22 mouse cellular contexts compared by ENCODE assay signal in genomic region chr17:87197434-87197833, GRCm38 (mm10).
DNase-seq lines count a peak whose midpoint lies in the region; ATAC-seq and TF ChIP-seq lines count a peak whose summit lies in the region.
"Had no signal": no experiment of that assay in that cellular context is flagged by ENCODE, and none has a peak within 500 bp of the region (broad histone marks: within the 10 kb centered on the region; RNA-seq: fewer than 3 reads in every experiment).

No protein-coding gene starts in this region.

- 95% methylated on average over 4 of the region's 4 CpGs for WGBS in midbrain, embryonic 11.5 days
- WGBS in midbrain, embryonic 10.5 days, result 93% methylated on average over 4 of the region's 4 CpGs

- TF ChIP-seq CTCF in MEL (IDR thresholded peaks at IDR 0.05 in 2 of 3, conservative IDR thresholded peaks at IDR 0.05 in 1 of 3; ENCODE audit: control insufficient read depth in 1 of 3, insufficient read depth in 1 of 3, low read depth in 2 of 3, low read length in 3 of 3, poor library complexity in 1 of 3, severe bottlenecking in 1 of 3), result no peak

- H3K27me3 ChIP-seq in midbrain, embryonic 11.5 days (ENCODE audit: control insufficient read depth, insufficient read depth, low read length), result no peaks in the 10 kb centered on the region
- no peaks in the 10 kb centered on the region for H3K27me3 ChIP-seq in midbrain, embryonic 10.5 days (ENCODE audit: low read depth, poor library complexity, severe bottlenecking)
- H3K27me3 ChIP-seq in MEL (ENCODE audit: control insufficient read depth in 1 of 2, insufficient read depth in 2 of 2, low read length in 2 of 2), result peaks cover 1 to 4% of the 10 kb centered on the region in 2 experiments; a peak in 3 of 4 replicates
- H3K27me3 ChIP-seq: CH12.LX, Patski had no signal

- no peaks in the 10 kb centered on the region for H3K79me2 ChIP-seq in MEL (ENCODE audit: control insufficient read depth, insufficient read depth, low read length, poor library complexity)

- no peaks in the 10 kb centered on the region; the same call in 1 of the 2 replicates for H3K4me1 ChIP-seq in midbrain, embryonic 11.5 days (ENCODE audit: control insufficient read depth, insufficient read depth, low read length)
- peaks cover 20% of the 10 kb centered on the region for H3K4me1 ChIP-seq in midbrain, embryonic 10.5 days
- H3K4me1 ChIP-seq in MEL (ENCODE audit: control insufficient read depth in 1 of 2, insufficient read depth in 2 of 2, low read length in 2 of 2), result peaks cover 2 to 7% of the 10 kb centered on the region in 2 experiments; a peak in 2 of 4 replicates

- H3K4me2 ChIP-seq in midbrain, embryonic 11.5 days, result no peak overlapping the region

- no peak for TF ChIP-seq POLR2A in MEL (IDR thresholded peaks at IDR 0.05; ENCODE audit: control insufficient read depth in 1 of 2, insufficient read depth in 1 of 2, low read depth in 1 of 2, low read length in 2 of 2, poor library complexity in 1 of 2)

- H3K36me3 ChIP-seq in midbrain, embryonic 11.5 days (ENCODE audit: control insufficient read depth, insufficient read depth, low read length), result no peaks in the 10 kb centered on the region
- no peaks in the 10 kb centered on the region for H3K36me3 ChIP-seq in midbrain, embryonic 10.5 days
- H3K36me3 ChIP-seq in MEL (ENCODE audit: control insufficient read depth in 1 of 2, insufficient read depth in 2 of 2, low read length in 2 of 2), result peaks cover 0 to 2% of the 10 kb centered on the region in 2 experiments; a peak in 2 of 4 replicates
- H3K36me3 ChIP-seq: G1E had no signal

- no peak for TF ChIP-seq RAD21 in MEL (IDR thresholded peaks at IDR 0.05; ENCODE audit: low read depth, low read length)

- DNase-seq in heart, adult 11 months, result peak; percentile 78
- DNase-seq in heart, postnatal 4 days, result no peak
- DNase-seq in midbrain, embryonic 11.5 days (ENCODE audit: low spot score, missing footprints), result peak; percentile 61
- no peak for DNase-seq in midbrain, embryonic 10.5 days (ENCODE audit: low spot score)
- DNase-seq in MEL (ENCODE audit: low read depth, low spot score), result no peak
- DNase-seq in frontal cortex, postnatal 10 days (ENCODE audit: low spot score in 2 of 2), result no peak
- DNase-seq: adrenal gland, adult 2 months; adrenal gland, adult 8-10 months; adrenal gland, postnatal 10 days; adrenal gland, postnatal 14 days; adrenal gland, postnatal 25 days; adrenal gland, postnatal 36 days; B cell, adult 2 months; cerebellum, adult 11 months; cerebellum, adult 11-12 months; cerebellum, adult 18-20 months; cerebellum, adult 2 months had no signal

- no peaks in the 10 kb centered on the region for H3K9me3 ChIP-seq in midbrain, embryonic 11.5 days (ENCODE audit: control insufficient read depth, low read length)
- no peaks in the 10 kb centered on the region for H3K9me3 ChIP-seq in midbrain, embryonic 10.5 days (replicated peaks)
- H3K9me3 ChIP-seq in MEL (replicated peaks; ENCODE audit: insufficient read depth, low read length), result no peaks in the 10 kb centered on the region

- TF ChIP-seq EP300 in MEL (IDR thresholded peaks at IDR 0.05; ENCODE audit: low read depth in 1 of 2, low read length in 2 of 2), result no peak

- H3K4me3 ChIP-seq in midbrain, embryonic 11.5 days (ENCODE audit: low read depth, low read length), result no peak overlapping the region
- H3K4me3 ChIP-seq in midbrain, embryonic 10.5 days, result no peak overlapping the region
- no peak overlapping the region for H3K4me3 ChIP-seq in MEL (ENCODE audit: control insufficient read depth in 1 of 2, insufficient read depth in 1 of 2, low read depth in 2 of 2, low read length in 2 of 2)

- ATAC-seq in midbrain, embryonic 11.5 days (ENCODE audit: low FRiP score), result no peak
- ATAC-seq: activated CD4-positive, CD25-positive, alpha-beta regulatory T cell, adult 4 months; CD4-positive, CD25-positive, alpha-beta regulatory T cell, adult 4 months; Patski had no signal

- no peak overlapping the region for H3K9ac ChIP-seq in midbrain, embryonic 11.5 days (ENCODE audit: low read length)
- no peak overlapping the region for H3K9ac ChIP-seq in MEL (ENCODE audit: control insufficient read depth, low read depth, low read length, poor library complexity, severe bottlenecking)

- no peak overlapping the region for H3K27ac ChIP-seq in midbrain, embryonic 11.5 days (ENCODE audit: low read depth, low read length)
- H3K27ac ChIP-seq in midbrain, embryonic 10.5 days (replicated peaks), result no peak overlapping the region
- no peak overlapping the region for H3K27ac ChIP-seq in MEL (ENCODE audit: control insufficient read depth, low read depth, low read length)

TF ChIP-seq in MEL, 35 proteins besides CTCF, POLR2A, EP300 and RAD21:
- TF ChIP-seq MAFK (IDR thresholded peaks at IDR 0.05; ENCODE audit: borderline replicate concordance, low read depth, low read length) (no peak), JUND (IDR thresholded peaks at IDR 0.05; ENCODE audit: low read depth, low read length) (no peak), SIN3A (IDR thresholded peaks at IDR 0.05; ENCODE audit: low read length) (no peak), NRF1 (IDR thresholded peaks at IDR 0.05; ENCODE audit: insufficient read depth, low read depth, low read length, poor library complexity, severe bottlenecking) (no peak), MYC (IDR thresholded peaks at IDR 0.05; ENCODE audit: low read depth, low read length) (0 out of 2 replicates have a peak, but pooled peaks have one; percentile 20), GATA1 (IDR thresholded peaks at IDR 0.05; ENCODE audit: low read depth, low read length) (no peak), RCOR1 (IDR thresholded peaks at IDR 0.05; ENCODE audit: low read depth, low read length) (no peak)

Comparison
In these comparisons a context has a peak if more than half of its experiments do, and no peak if none do; other contexts are left out.
1. DNase-seq: peak in heart, adult 11 months (single experiment) and midbrain, embryonic 11.5 days (single experiment); none in heart, postnatal 4 days (single experiment), midbrain, embryonic 10.5 days (single experiment), MEL (single experiment) and frontal cortex, postnatal 10 days (0 of 2).